Mouse (Mus musculus) cerebellum, adult 2 months (tissue): Measurements from ENCODE around the gene Lingo3.

Experiments used
- CTCF ChIP-seq: fragments of 200-500 bp; IDR thresholded peaks from 2 replicates; pipeline ENCODE4 v1.5.1; 2011; ENCODE audit warnings: low read depth, mild to moderate bottlenecking, control low read depth, low read length, moderate library complexity, borderline replicate concordance; ENCODE audit not compliant: insufficient read depth
- POLR2A ChIP-seq: fragments of 200-500 bp; IDR thresholded peaks from 2 replicates; pipeline ENCODE4 v1.6.1; 2011; ENCODE audit warnings: low read length, control low read depth, borderline replicate concordance; ENCODE audit not compliant: insufficient read depth

- no peak for TF ChIP-seq POLR2A
- no peak for TF ChIP-seq CTCF
These were observed 26.7 kb downstream of the Lingo3 start for GRCm38 (mm10) chr10:80817164-80817563.
